Mouse (Mus musculus) lung, postnatal 0 days (tissue): ENCODE data around the gene Mansc4.

Experiments used
- CTCF ChIP-seq: IDR thresholded peaks from 2 replicates; pipeline ENCODE4 v1.5.1; 2016; ENCODE audit warnings: antibody characterized with exemption, mild to moderate bottlenecking
- EP300 ChIP-seq: IDR thresholded peaks from 2 replicates; pipeline ENCODE4 v1.6.1; 2016; ENCODE audit warnings: antibody characterized with exemption, mild to moderate bottlenecking, control low read depth

DNA sequence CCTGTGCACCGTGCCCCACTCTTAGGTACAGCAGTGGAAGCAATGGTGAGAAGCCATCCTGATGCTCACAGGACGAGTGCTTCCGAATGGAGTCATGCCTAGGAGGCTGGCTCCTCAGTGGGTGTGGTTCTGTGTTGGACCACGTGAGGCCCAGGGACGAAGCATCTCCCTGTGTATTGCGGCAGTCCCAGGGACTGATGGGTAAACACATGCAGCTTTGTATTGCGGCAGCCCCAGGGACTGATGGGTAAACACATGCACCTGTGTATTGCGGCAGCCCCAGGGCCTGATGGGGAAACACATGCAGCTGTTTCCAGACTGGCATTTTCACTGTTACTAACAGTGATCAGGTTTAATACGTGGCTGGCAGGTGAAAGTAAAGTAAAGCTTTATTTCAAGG is 25.2 kb downstream of the Mansc4 start:
- TF ChIP-seq EP300 (no peak), CTCF (no peak)
